Mouse (Mus musculus): ENCODE measurements around the gene Dnajb11. TPM values are rescaled to one million over a fixed set of nuclear protein-coding genes. Genes with fewer than 3 reads are reported as not detected.

Dnajb11 gene
- polyA plus RNA-seq, 1 experiment from 2014 or later = 78.9 TPM

DNA sequence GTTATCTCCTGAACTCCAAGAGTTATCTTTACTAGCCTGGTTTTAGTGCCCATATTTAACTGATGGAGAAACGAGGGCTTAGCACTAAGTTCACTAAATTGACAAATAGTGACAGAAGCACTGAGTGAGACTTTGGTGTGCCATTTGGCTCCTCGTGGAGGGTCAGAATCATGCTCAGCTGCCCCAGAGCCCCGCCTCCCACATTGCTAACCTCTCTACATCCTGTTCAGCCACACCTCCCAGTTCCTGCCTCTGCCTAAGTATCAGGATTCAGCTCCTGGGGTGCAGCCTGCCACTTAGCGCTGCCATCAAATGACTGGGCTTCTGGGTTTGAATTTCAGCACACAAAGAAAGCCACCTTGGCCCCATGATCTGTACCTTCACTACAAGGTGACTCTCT, 27.7 kb downstream of the Dnajb11 start:
- no peak overlapping the region for H3K9ac ChIP-seq
- H3K27ac ChIP-seq = no peak overlapping the region
- H3K27me3 ChIP-seq = no peaks in the 10 kb centered on the region
- no peak overlapping the region for H3K4me2 ChIP-seq
- ATAC-seq (ENCODE audit: low read depth) (no peak), DNase-seq (no peak)
- peaks cover 48% of the 10 kb centered on the region for H3K4me1 ChIP-seq (replicated peaks)
- no peaks in the 10 kb centered on the region for H3K9me3 ChIP-seq (replicated peaks)
- no peak overlapping the region for H3K4me3 ChIP-seq (replicated peaks)
- 22% methylated on average over 4 of the region's 4 CpGs for WGBS (ENCODE audit: insufficient replicate concordance)
- no peaks in the 10 kb centered on the region for H3K36me3 ChIP-seq

DNA sequence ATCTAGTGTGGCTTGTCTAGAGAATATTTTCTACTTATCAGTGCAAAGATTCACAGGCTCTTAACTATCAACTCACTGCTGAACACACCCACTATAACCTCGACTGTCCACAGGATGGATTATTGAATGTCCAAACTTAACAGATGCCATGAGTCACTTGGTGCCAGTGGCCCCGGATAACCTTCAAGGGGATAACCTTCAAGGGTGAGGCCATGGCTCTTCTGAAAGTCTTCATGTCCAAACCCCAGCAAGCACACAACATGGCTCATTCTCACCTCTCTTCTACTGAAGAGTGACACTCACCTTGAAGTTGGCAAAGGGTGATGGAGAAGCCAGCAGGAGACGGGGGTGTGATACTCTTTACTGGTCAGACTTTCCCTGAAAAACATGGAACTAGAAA, 29.1 kb downstream of the Dnajb11 start:
- no peak overlapping the region; the same call in 1 of the 2 replicates for H3K9ac ChIP-seq
- H3K27ac ChIP-seq = no peak overlapping the region
- no peak for DNase-seq
- H3K27me3 ChIP-seq = no peaks in the 10 kb centered on the region
- ATAC-seq (ENCODE audit: low read depth) = no peak
- no peaks in the 10 kb centered on the region for H3K9me3 ChIP-seq (replicated peaks)
- no peak overlapping the region for H3K4me3 ChIP-seq (replicated peaks)
- H3K36me3 ChIP-seq = no peaks in the 10 kb centered on the region
- WGBS (ENCODE audit: insufficient replicate concordance) = 53% methylated on average over 3 of the region's 3 CpGs
- H3K4me2 ChIP-seq = no peak overlapping the region
- H3K4me1 ChIP-seq (replicated peaks) = peaks cover 41% of the 10 kb centered on the region

DNA sequence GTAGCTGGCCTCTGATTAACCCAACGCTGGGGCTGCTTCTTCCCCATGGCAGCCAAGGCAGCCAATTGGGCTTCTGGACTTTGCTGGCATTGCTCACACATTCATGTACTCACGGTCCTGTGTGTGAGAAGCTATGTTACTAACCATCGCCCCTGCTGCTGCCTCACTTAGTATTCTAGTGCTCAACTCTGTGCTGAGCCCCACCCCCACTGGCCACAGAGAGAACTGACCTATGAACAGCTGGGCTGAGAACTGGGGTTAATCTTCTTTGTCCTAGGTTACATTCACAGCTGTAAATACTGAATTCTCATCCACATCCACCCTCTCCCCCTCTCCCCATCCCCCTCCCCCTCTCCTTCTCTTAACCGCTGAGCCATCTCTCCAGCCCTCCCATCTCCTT, 31.2 kb downstream of the Dnajb11 start:
- ATAC-seq (ENCODE audit: low read depth) (no peak), DNase-seq (no peak)
- H3K4me1 ChIP-seq (replicated peaks) = peaks cover 26% of the 10 kb centered on the region
- no peaks in the 10 kb centered on the region for H3K27me3 ChIP-seq
- no peak overlapping the region for H3K9ac ChIP-seq
- no peak overlapping the region for H3K4me2 ChIP-seq
- H3K27ac ChIP-seq = no peak overlapping the region
- H3K4me3 ChIP-seq (replicated peaks) = no peak overlapping the region
- H3K36me3 ChIP-seq = no peaks in the 10 kb centered on the region
- 67% methylated on average over 4 of the region's 4 CpGs for WGBS (ENCODE audit: insufficient replicate concordance)
- H3K9me3 ChIP-seq (replicated peaks) = no peaks in the 10 kb centered on the region

DNA sequence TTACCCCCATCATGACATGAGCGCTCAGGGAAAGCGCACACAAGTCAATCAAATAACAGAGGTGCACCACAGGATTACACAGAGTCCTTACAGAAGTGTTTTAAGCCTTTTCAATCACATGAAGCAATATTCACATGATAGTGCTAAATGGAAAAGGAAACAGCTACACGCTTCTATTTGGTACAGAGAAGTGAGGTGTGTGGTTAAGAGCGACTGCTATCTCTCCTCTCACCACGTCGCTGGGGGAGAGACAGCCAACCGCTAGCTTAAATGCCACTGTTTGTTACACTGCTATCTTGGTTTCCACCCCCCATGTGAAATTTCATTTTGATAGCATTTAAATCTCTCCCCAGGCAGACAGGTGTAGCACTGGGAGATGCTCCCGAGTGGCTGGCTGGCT, 32.1 kb downstream of the Dnajb11 start:
- peaks cover 3% of the 10 kb centered on the region; the same call in 1 of the 2 replicates for H3K36me3 ChIP-seq
- H3K27ac ChIP-seq = no peak overlapping the region
- no peaks in the 10 kb centered on the region for H3K27me3 ChIP-seq
- no peak for DNase-seq
- no peak overlapping the region for H3K9ac ChIP-seq
- no peak overlapping the region for H3K4me2 ChIP-seq
- H3K4me1 ChIP-seq (replicated peaks) = peaks cover 22% of the 10 kb centered on the region
- ATAC-seq (ENCODE audit: low read depth) = no peak
- H3K4me3 ChIP-seq (replicated peaks) = no peak overlapping the region
- H3K9me3 ChIP-seq (replicated peaks) = no peaks in the 10 kb centered on the region
- 52% methylated on average over 8 of the region's 8 CpGs for WGBS (ENCODE audit: insufficient replicate concordance)

DNA sequence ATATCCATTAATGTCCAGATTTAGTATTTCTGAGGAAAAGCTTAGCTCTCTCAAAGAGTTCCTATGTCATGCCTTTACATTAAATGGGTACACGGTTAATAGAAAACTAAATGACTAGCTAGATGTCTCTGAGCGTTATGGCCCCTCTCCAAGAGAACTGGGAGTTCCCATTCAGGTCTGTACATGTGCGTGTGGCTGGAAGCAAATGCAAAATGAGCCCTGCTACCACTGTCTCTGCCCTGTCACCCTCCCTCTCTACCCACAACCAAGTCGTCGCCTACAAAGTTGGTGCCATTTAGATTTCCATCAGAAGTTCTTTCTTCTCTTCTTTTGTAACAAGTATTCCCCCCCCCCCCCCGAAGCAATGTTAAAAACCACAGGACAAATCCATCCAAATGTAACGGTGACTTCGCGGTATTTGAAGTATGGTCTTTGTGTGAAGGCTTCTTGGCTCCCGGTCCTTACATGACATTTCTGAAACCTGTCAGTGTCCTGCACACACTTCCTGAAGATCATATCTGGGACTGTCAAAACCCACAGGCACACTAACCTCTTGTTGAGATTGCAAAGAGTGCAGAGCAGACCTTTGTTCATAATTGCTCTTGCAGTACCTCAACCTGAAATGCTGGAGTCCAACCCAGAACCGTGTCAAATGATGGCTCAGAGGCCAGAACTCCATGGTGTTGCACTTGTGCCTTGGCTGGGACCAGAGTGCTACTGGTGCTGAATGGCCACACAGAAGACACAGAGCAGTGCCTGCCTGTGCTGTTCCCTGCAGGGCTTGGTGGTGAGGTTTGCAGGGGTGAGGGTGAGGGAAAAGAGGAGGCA, 33.3 kb downstream of the Dnajb11 start, which contains the start of gene Ahsg:
TSS of gene Ahsg (plus strand) at position 595 of the 828 bp plus-strand sequence.
- Histone ChIP-seq H3K4me2 (peak within 1 kb of the TSS; percentile 21; the same call in 1 of the 2 replicates), H3K4me1 (replicated peaks) (peaks cover 24% of the 10 kb centered on the region), H3K36me3 (peaks cover 3% of the 10 kb centered on the region; the same call in 1 of the 2 replicates), H3K9ac (peak within 1 kb of the TSS; percentile 47), H3K27ac (peak within 1 kb of the TSS; percentile 74), H3K4me3 (replicated peaks) (peak within 1 kb of the TSS; percentile 41), H3K27me3 (no peaks in the 10 kb centered on the region), H3K9me3 (replicated peaks) (no peaks in the 10 kb centered on the region)
- 33% methylated on average over 11 of the region's 11 CpGs for WGBS (ENCODE audit: insufficient replicate concordance)
- ATAC-seq (ENCODE audit: low read depth) = peak; percentile 22; the same call in 1 of the 2 replicates
- DNase-seq = no peak

DNA sequence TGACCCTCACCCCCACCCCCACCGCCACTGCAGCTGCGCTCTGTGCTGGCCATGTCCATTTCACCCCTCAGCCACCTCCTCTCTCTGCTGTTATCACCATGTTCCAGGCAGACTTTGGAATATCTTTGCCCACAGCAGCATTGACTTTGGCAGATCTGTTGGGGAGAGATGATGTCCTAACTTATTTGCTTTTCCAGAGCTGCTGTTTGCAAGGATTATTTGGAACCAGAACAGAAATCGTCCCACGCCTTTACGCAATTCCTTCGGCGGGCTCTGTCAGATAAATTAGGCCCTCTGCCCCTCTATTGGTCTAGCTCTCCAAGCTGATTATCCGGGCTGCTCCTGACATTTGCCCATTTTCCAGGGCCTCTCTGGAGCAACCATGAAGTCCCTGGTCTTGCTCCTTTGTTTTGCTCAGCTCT, 34.1 kb downstream of the Dnajb11 start:
- no peak overlapping the region for H3K4me2 ChIP-seq
- DNase-seq (no peak), ATAC-seq (ENCODE audit: low read depth) (peak; percentile 70)
- H3K36me3 ChIP-seq = peaks cover 3% of the 10 kb centered on the region; the same call in 1 of the 2 replicates
- no peaks in the 10 kb centered on the region for H3K27me3 ChIP-seq
- WGBS (ENCODE audit: insufficient replicate concordance) = 61% methylated on average over 8 of the region's 8 CpGs
- peak overlapping the region; percentile 74 for H3K27ac ChIP-seq
- peak overlapping the region; percentile 41 for H3K4me3 ChIP-seq (replicated peaks)
- H3K4me1 ChIP-seq (replicated peaks) = peaks cover 18% of the 10 kb centered on the region
- peak overlapping the region; percentile 47 for H3K9ac ChIP-seq
- H3K9me3 ChIP-seq (replicated peaks) = no peaks in the 10 kb centered on the region

DNA sequence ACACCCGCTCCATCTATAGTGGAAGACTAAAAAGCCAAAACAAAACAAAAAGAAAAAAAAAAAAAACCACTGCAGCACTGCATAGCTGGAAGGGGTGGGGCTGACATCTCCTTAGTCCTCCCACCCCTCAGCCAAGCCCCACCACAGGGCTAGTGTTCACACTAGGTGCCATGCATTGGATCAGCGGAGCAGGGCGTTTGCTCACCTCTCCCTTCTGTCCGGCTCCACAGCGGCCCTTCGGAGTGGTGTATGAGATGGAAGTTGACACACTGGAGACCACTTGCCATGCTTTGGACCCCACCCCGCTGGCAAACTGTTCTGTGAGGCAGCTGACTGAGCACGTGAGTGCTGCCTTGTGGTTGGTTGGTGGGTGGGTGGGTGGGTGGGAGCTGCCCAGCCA, 36.5 kb downstream of the Dnajb11 start:
- Histone ChIP-seq H3K4me3 (replicated peaks) (peak overlapping the region; percentile 34; the same call in 1 of the 2 replicates), H3K36me3 (peaks cover 3% of the 10 kb centered on the region; the same call in 1 of the 2 replicates), H3K27ac (no peak overlapping the region), H3K4me1 (replicated peaks) (peaks cover 22% of the 10 kb centered on the region), H3K9me3 (replicated peaks) (no peaks in the 10 kb centered on the region), H3K27me3 (no peaks in the 10 kb centered on the region), H3K4me2 (peak overlapping the region; percentile 41), H3K9ac (no peak overlapping the region)
- 62% methylated on average over 8 of the region's 8 CpGs for WGBS (ENCODE audit: insufficient replicate concordance)
- ATAC-seq (ENCODE audit: low read depth) (0 out of 2 replicates have a peak, but pooled peaks have one; percentile 22), DNase-seq (no peak)

DNA sequence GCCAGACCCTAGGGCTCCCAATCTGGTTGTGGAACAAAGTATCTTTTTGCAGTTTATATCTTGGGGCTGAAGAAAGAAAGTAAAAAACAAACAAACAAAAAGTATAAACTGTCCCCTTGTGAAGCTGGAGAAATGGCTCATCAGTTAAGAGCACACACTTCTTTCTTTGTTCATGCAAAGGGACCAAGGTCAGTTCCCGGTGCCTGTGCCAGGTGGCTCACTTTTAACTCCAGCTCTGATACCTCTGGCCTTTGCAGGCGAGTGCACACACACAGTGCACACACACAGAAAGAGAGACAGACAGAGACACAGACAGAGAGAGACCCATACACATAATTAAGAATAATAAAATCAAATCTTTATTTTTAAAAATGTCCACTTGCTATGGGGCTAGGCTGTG, 39.0 kb downstream of the Dnajb11 start:
- Histone ChIP-seq H3K9me3 (replicated peaks) (no peaks in the 10 kb centered on the region), H3K27ac (peak overlapping the region; percentile 39; the same call in 1 of the 2 replicates), H3K36me3 (peaks cover 3% of the 10 kb centered on the region; the same call in 1 of the 2 replicates), H3K4me3 (replicated peaks) (no peak overlapping the region), H3K9ac (no peak overlapping the region), H3K27me3 (no peaks in the 10 kb centered on the region), H3K4me2 (no peak overlapping the region), H3K4me1 (replicated peaks) (peaks cover 14% of the 10 kb centered on the region; the same call in 1 of the 2 replicates)
- no peak for DNase-seq
- WGBS (ENCODE audit: insufficient replicate concordance) = 29% methylated on average over 2 of the region's 2 CpGs
- no peak for ATAC-seq (ENCODE audit: low read depth)

DNA sequence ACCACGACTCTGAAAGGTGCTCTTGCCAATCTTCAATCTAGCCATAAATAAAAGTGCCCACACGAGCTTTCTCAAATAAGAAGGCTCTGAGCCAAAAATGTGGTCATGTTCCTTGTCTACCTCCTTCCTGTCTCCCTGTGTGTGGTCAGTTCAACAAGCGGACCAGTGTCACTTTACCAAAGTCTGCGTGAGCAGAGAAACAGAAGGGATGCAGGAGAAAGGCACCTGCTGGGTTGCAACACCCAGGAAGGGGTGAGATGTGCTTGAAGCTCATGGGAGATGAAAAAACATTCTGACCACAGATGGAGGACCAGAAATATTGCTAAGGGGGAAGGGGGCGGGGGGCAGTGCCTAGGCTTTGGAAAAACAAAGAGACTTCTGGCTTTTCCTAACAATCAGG, 41.7 kb downstream of the Dnajb11 start:
- Histone ChIP-seq H3K27ac (no peak overlapping the region), H3K9ac (no peak overlapping the region), H3K4me1 (replicated peaks) (peaks cover 18% of the 10 kb centered on the region; the same call in 1 of the 2 replicates), H3K9me3 (replicated peaks) (no peaks in the 10 kb centered on the region), H3K4me3 (replicated peaks) (no peak overlapping the region), H3K36me3 (peaks cover 2% of the 10 kb centered on the region; the same call in 1 of the 2 replicates), H3K27me3 (no peaks in the 10 kb centered on the region), H3K4me2 (no peak overlapping the region)
- WGBS (ENCODE audit: insufficient replicate concordance) = 41% methylated on average over 5 of the region's 5 CpGs
- no peak for ATAC-seq (ENCODE audit: low read depth)
- DNase-seq = no peak

DNA sequence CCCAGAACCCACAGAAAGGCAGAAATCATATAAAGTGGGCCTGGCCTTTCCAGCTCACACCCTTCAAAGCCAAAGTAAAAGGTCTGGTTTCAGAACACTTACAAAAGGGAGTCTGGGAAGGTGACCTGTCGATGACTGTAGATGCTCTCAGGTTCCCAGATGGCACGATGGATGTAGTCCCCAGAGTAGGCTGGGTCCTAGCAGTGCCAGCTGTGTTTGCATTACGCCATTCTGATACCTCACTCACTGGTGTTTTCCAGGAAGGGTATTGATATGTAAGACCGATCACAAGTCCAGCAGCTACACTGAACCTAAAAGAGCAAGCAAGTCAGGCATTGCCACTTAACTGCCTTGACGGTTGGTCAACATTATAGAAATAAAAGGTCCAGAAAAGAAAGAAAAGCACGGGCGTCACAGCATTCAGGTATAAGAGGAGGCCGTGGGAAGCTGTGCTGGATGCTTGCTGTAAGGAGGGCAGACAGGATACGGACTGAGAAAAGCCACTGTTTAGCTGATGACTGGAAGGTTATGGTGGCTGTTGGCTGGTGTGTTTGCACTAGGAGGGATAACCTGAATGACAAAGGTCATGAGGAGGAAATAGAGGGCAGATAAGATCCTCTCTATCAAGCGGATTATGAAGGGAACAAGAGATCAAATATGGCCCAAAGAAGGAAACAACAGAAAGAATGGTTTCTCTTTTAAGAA, 42.4 kb downstream of the Dnajb11 start:
- H3K36me3 ChIP-seq = no peaks in the 10 kb centered on the region
- H3K9me3 ChIP-seq (replicated peaks) = no peaks in the 10 kb centered on the region
- no peak overlapping the region for H3K4me3 ChIP-seq (replicated peaks)
- no peak overlapping the region for H3K9ac ChIP-seq
- H3K4me1 ChIP-seq (replicated peaks) = peaks cover 18% of the 10 kb centered on the region; the same call in 1 of the 2 replicates
- ATAC-seq (ENCODE audit: low read depth) (peak; percentile 63), DNase-seq (no peak)
- H3K4me2 ChIP-seq = no peak overlapping the region
- WGBS (ENCODE audit: insufficient replicate concordance) = 58% methylated on average over 10 of the region's 10 CpGs
- H3K27ac ChIP-seq = no peak overlapping the region; the same call in 1 of the 2 replicates
- no peaks in the 10 kb centered on the region for H3K27me3 ChIP-seq

DNA sequence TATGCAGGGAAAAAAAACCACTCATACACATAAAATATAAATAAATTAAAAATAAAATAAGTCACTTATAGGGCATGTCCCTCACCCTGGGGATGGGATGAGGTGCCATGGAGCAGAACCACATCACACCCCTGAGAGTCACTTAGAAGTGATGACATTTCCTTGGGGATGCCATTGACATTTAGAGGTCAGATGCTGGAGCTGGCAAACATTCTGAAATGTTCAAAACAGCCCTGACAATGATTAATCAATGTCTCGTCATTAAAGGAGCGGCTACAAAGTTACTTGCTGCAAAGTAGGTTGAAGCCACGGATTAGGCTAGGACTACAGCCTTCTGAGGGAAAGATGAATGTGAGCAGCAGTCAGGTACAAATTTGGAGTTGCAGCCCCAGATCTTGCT, 43.7 kb downstream of the Dnajb11 start:
- WGBS (ENCODE audit: insufficient replicate concordance) = 64% methylated on average over 3 of the region's 3 CpGs
- no peak for DNase-seq
- no peak overlapping the region for H3K4me3 ChIP-seq (replicated peaks)
- H3K27ac ChIP-seq = no peak overlapping the region
- H3K27me3 ChIP-seq = no peaks in the 10 kb centered on the region
- H3K9ac ChIP-seq = no peak overlapping the region
- no peaks in the 10 kb centered on the region for H3K36me3 ChIP-seq
- ATAC-seq (ENCODE audit: low read depth) = no peak
- H3K4me2 ChIP-seq = no peak overlapping the region
- no peaks in the 10 kb centered on the region for H3K9me3 ChIP-seq (replicated peaks)
- peaks cover 15% of the 10 kb centered on the region; the same call in 1 of the 2 replicates for H3K4me1 ChIP-seq (replicated peaks)
